Mouse (Mus musculus) neural tube, embryonic 11.5 days (tissue): Measurements from ENCODE around the gene Ttc25. TPM values are rescaled to one million over a fixed set of nuclear protein-coding genes. Genes with fewer than 3 reads are reported as not detected.

Experiments
- ATAC-seq: fragments of 200-750 bp; cut with Nextera tagmentation; 2 replicates; pipeline ENCODE4 v1.8.0; 2017; ENCODE audit warnings: moderate number of reproducible peaks, mild to moderate bottlenecking, moderate TSS enrichment, moderate library complexity; ENCODE audit not compliant: insufficient read depth, low FRiP score, low TSS enrichment
- DNase-seq: peaks from one replicate; pipeline ENCODE4 v3.0.0-alpha.2; 2015; ENCODE audit warnings: low spot score
- H3K27ac ChIP-seq: fragments of 300-500 bp; sonication (generic); 2 replicates; pipeline ENCODE4 v1.5.1; 2014; ENCODE audit warnings: low read depth, mild to moderate bottlenecking, low read length
- H3K27me3 ChIP-seq: fragments of 300-500 bp; sonication (generic); 2 replicates; pipeline ENCODE4 v1.6.1; 2014; ENCODE audit warnings: mild to moderate bottlenecking, low read length, mixed read lengths; ENCODE audit not compliant: control insufficient read depth, insufficient read depth
- H3K36me3 ChIP-seq: fragments of 300-500 bp; sonication (generic); 2 replicates; pipeline ENCODE4 v1.6.1; 2014; ENCODE audit warnings: mild to moderate bottlenecking, low read length, moderate library complexity, mixed read lengths; ENCODE audit not compliant: control insufficient read depth, insufficient read depth
- H3K4me1 ChIP-seq: fragments of 300-500 bp; sonication (generic); 2 replicates; pipeline ENCODE4 v1.6.1; 2014; ENCODE audit warnings: low read length, mixed read lengths; ENCODE audit not compliant: control insufficient read depth, insufficient read depth
- H3K4me2 ChIP-seq: fragments of 300-500 bp; sonication (generic); 2 replicates; pipeline ENCODE4 v1.6.1; 2014; ENCODE audit warnings: low read depth, mild to moderate bottlenecking, moderate library complexity
- H3K4me3 ChIP-seq: fragments of 300-500 bp; sonication (generic); 2 replicates; pipeline ENCODE4 v1.5.1; 2014; ENCODE audit warnings: low read depth, low read length
- H3K9ac ChIP-seq: fragments of 300-500 bp; sonication (generic); 2 replicates; pipeline ENCODE4 v1.6.1; 2014; ENCODE audit warnings: mild to moderate bottlenecking, low read length
- H3K9me3 ChIP-seq: fragments of 300-500 bp; sonication (generic); 2 replicates; pipeline ENCODE4 v1.6.1; 2016; ENCODE audit warnings: low read length; ENCODE audit not compliant: control insufficient read depth
- WGBS: fragments of 180-500 bp; shearing (Covaris S2); extraction: QIAGEN DNeasy Blood & Tissue Kit; methylation state at CpG from one replicate; pipeline ENCODE4 v1.1.7; 2014; 5-methylcytosine and 5-hydroxymethylcytosine counted together
- polyA plus RNA-seq: library from polyadenylated mRNA; unstranded; fragments of >200 nt; fragmentation: Nextera tagmentation; extraction: Ambion mirVana; gene quantifications from 2 replicates; pipeline ENCODE4 v1.2.1, GENCODE M21; 2014

Ttc25 gene
- polyA plus RNA-seq, 1 experiment from 2014 or later, result 1.0 TPM

GRCm38 (mm10) chr11:100569789-100570188 lies 24.4 kb downstream of the Ttc25 start:
- DNase-seq, result no peak
- H3K4me1 ChIP-seq, result no peaks in the 10 kb centered on the region
- no peak overlapping the region for H3K4me3 ChIP-seq
- no peaks in the 10 kb centered on the region for H3K27me3 ChIP-seq
- no peaks in the 10 kb centered on the region for H3K9me3 ChIP-seq
- H3K36me3 ChIP-seq, result no peaks in the 10 kb centered on the region
- H3K27ac ChIP-seq, result no peak overlapping the region
- H3K4me2 ChIP-seq, result no peak overlapping the region
- WGBS, result 68% methylated on average over 9 of the region's 9 CpGs
- H3K9ac ChIP-seq, result no peak overlapping the region
- ATAC-seq, result no peak

DNA sequence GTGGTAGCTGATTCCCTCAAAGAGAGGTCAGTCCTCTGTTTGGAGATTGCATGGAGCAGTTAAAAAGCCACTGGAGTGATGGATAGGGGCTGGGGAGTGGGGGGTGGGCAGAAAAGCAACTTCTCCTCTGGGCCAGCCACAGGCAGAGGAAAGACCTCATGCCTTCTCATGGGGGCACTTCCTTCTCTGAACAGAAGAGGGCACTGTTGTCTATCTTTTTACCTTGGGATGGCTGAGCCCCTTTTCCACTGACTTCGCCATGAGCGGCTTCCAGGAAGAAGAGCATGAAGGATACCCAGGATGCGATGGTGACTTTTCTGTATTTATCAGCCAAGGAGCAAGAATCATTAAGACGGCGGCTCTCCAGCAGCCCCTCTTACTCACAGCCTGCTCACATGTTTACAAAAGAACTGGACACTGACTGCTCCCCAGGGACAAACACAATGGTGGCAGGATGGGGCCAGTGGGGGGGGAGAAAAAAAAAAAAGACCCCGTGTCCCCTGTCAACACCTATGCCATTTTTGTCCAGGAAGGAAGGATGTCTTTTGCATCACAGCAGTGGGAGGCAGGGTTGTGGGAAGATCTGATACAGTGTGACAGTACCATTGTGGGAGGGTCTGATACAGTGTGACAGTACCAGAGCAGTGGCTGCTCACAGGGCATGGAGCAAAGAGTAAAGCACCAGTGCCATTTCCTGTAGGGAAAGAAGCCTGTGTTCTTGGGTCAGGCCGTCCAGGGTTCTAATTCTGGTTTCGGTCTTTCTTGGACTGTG lies 25.2 kb downstream of the Ttc25 start:
- Histone ChIP-seq H3K4me1 (peaks cover 4% of the 10 kb centered on the region), H3K4me3 (no peak overlapping the region), H3K9ac (peak overlapping the region; percentile 27; the same call in 1 of the 2 replicates), H3K4me2 (peak overlapping the region; percentile 37), H3K36me3 (no peaks in the 10 kb centered on the region), H3K9me3 (no peaks in the 10 kb centered on the region), H3K27ac (no peak overlapping the region), H3K27me3 (no peaks in the 10 kb centered on the region)
- DNase-seq (peak; percentile 75), ATAC-seq (peak; percentile 58; the same call in 1 of the 2 replicates)
- WGBS, result 13% methylated on average over 8 of the region's 8 CpGs

DNA sequence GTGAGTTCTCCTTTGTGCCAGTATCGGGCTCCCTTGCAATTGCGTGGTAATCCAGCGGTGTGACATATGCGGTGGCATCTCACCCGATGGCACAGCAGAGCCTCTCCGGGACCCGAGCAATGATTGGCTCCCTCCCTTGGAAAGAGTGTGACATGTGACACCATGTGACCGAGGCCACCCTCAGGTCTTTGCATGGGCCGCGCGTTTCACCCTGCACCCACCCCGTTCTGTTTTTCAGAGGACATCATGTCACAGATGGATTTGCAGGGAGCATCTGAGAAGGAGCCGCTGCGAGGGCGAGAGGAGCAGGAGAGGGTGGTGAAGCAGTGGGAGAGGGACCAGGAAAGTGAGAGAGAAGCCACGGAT lies 25.8 kb downstream of the Ttc25 start:
- no peak overlapping the region for H3K27ac ChIP-seq
- no peaks in the 10 kb centered on the region for H3K36me3 ChIP-seq
- DNase-seq, result peak; percentile 27
- H3K4me2 ChIP-seq, result peak overlapping the region; percentile 37
- peak overlapping the region; percentile 27; the same call in 1 of the 2 replicates for H3K9ac ChIP-seq
- H3K27me3 ChIP-seq, result no peaks in the 10 kb centered on the region
- no peak overlapping the region for H3K4me3 ChIP-seq
- H3K4me1 ChIP-seq, result peaks cover 6% of the 10 kb centered on the region
- WGBS, result 10% methylated on average over 16 of the region's 16 CpGs
- no peaks in the 10 kb centered on the region for H3K9me3 ChIP-seq
- ATAC-seq, result no peak

DNA sequence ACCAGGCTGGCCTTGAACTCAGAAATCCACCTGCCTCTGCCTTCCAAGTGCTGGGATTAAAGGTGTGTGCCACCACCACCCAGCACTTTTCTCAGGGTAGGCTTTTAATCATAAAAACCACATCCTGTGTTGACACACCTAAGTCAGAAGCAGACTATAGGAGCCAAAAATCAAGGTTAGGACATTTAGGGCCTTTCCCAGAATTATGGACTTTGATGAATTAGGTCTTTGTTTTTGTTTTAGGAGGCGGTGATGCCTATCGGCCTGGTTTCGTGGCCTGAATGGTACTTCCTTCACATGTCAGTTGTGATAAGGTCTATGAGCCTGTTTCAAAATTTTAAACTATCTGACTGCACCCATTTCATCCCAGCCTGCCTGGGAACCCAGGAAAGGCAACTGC lies 28.8 kb downstream of the Ttc25 start:
- ATAC-seq (no peak), DNase-seq (no peak)
- H3K4me1 ChIP-seq, result peaks cover 6% of the 10 kb centered on the region
- peaks cover 2% of the 10 kb centered on the region; the same call in 1 of the 2 replicates for H3K36me3 ChIP-seq
- no peak overlapping the region for H3K9ac ChIP-seq
- no peaks in the 10 kb centered on the region for H3K27me3 ChIP-seq
- no peaks in the 10 kb centered on the region for H3K9me3 ChIP-seq
- 90% methylated on average over 3 of the region's 3 CpGs for WGBS
- peak overlapping the region; percentile 58; the same call in 1 of the 2 replicates for H3K4me2 ChIP-seq
- no peak overlapping the region for H3K27ac ChIP-seq
- no peak overlapping the region; the same call in 1 of the 2 replicates for H3K4me3 ChIP-seq

- Histone ChIP-seq H3K36me3 (peaks cover 2% of the 10 kb centered on the region; the same call in 1 of the 2 replicates), H3K9me3 (no peaks in the 10 kb centered on the region), H3K9ac (peak within 1 kb of the TSS; percentile 54), H3K27me3 (no peaks in the 10 kb centered on the region), H3K4me2 (peak within 1 kb of the TSS; percentile 58), H3K4me1 (peaks cover 6% of the 10 kb centered on the region), H3K4me3 (peak within 1 kb of the TSS; percentile 53), H3K27ac (no peak within 1 kb of the TSS)
- ATAC-seq (no peak), DNase-seq (peak; percentile 74)
- WGBS, result 1% methylated on average over 47 of the region's 47 CpGs
Observed at GRCm38 (mm10) chr11:100574708-100575483, 29.5 kb downstream of the Ttc25 start, which contains the start of gene Cnp. Gene Cnp (plus strand): TSS chr11:100574904.

DNA sequence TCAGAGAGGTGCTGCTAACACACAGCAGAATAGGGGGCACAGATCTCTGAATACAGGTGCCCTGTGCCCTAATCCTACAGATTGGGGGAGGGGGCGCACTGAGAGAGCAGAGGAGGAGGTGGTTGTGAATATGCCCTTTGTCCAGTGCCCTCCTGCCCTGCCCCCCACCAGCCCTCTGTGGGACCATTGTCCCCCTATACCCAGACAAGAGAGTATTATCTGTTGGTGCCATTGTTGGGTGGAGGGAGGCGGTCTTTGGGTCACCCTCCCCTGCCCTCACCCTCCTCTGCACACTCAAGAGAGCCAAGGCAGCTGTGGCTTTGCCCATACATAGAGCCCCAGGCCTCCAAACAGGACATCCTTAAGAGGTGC lies 30.1 kb downstream of the Ttc25 start:
- peak overlapping the region; percentile 58 for H3K4me2 ChIP-seq
- peaks cover 4% of the 10 kb centered on the region; the same call in 1 of the 2 replicates for H3K36me3 ChIP-seq
- peaks cover 6% of the 10 kb centered on the region for H3K4me1 ChIP-seq
- no peak for DNase-seq
- peak overlapping the region; percentile 54 for H3K9ac ChIP-seq
- peak overlapping the region; percentile 53 for H3K4me3 ChIP-seq
- H3K27ac ChIP-seq, result no peak overlapping the region
- no peaks in the 10 kb centered on the region for H3K9me3 ChIP-seq
- WGBS, result 30% methylated on average over 2 of the region's 2 CpGs
- H3K27me3 ChIP-seq, result no peaks in the 10 kb centered on the region
- no peak for ATAC-seq

GRCm38 (mm10) chr11:100576256-100576655 lies 30.8 kb downstream of the Ttc25 start:
- DNase-seq (no peak), ATAC-seq (no peak)
- Histone ChIP-seq H3K9me3 (no peaks in the 10 kb centered on the region), H3K27me3 (no peaks in the 10 kb centered on the region), H3K27ac (no peak overlapping the region), H3K4me3 (no peak overlapping the region), H3K9ac (no peak overlapping the region; the same call in 1 of the 2 replicates), H3K4me1 (peaks cover 6% of the 10 kb centered on the region), H3K4me2 (no peak overlapping the region), H3K36me3 (peaks cover 6% of the 10 kb centered on the region; the same call in 1 of the 2 replicates)
- WGBS, result 68% methylated on average over 21 of the region's 21 CpGs

DNA sequence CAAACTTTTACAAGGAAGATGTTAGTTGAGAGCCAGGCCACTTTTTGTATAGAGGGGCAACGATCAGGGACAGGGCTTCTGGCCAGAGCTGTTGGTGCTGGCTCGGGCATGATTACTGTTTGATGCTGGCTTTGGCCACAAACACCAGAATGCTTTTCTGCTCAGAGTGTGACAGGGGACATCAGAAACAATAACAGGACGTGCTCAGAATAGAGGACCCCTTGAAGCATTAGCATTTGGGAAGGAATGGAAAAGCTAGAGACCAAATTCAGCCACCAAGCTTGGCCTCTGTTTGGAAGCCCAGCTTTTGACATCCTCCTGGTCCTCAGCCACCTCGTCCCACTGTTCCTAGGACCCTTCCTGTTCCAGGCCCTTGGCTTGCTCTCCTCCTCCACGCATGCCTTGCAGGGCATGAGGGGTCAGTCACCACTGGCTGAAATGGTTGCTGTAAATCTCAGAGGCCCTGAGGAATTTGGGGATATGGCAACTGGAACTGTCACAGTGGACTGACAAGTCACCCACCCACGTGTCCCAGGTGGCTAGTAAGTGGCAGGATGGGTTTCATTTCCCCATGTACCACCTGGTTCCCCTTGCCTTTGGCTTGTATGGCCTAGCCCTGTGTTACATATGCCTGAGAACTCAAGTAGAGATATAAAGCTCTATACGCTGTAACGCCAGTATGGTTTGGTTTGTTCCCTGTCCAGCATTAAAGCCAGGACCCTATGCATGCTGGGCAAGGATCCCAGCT lies 32.6 kb downstream of the Ttc25 start:
- no peak overlapping the region for H3K27ac ChIP-seq
- no peak for ATAC-seq
- 83% methylated on average over 8 of the region's 8 CpGs for WGBS
- no peak overlapping the region for H3K9ac ChIP-seq
- DNase-seq, result no peak
- peaks cover 6% of the 10 kb centered on the region for H3K4me1 ChIP-seq
- no peak overlapping the region for H3K4me3 ChIP-seq
- H3K27me3 ChIP-seq, result no peaks in the 10 kb centered on the region
- no peak overlapping the region for H3K4me2 ChIP-seq
- peaks cover 14% of the 10 kb centered on the region for H3K36me3 ChIP-seq
- no peaks in the 10 kb centered on the region for H3K9me3 ChIP-seq
